Mouse (Mus musculus) spleen, postnatal 14 days (tissue): Measurements from ENCODE around the gene Zfp62.

Source experiments
- DNase-seq, 2 experiments: peaks; one replicate each; pipeline ENCODE4 v3.0.0; 2021 to 2022; ENCODE audit warnings: low spot score in 2 of 2

Zfp62 gene

DNA sequence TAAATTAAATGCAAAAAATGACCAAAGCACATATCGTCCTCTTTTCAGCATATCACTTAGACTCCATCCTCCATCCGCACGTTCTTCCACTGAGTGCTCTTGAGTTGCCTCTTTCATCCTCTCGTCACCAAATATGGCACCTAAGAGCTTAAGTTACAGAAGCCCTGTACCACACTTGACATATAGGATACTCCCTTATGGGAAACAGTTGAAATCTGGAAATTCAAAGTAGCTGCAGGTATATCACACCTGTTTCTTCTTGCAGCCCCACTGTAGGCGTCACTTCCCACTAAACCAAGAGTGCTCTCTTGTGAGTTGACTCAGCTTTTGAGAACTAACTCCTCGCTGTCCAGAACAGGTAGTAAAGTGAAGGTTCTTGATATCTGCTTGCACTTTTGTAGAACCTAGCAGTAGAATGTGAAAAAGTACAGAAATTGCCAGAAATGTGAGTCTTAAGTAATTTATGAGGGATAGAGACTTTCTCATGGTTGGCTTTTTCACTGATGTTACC lies 2.0 kb downstream of the Zfp62 start:
- DNase-seq = no peak

DNA sequence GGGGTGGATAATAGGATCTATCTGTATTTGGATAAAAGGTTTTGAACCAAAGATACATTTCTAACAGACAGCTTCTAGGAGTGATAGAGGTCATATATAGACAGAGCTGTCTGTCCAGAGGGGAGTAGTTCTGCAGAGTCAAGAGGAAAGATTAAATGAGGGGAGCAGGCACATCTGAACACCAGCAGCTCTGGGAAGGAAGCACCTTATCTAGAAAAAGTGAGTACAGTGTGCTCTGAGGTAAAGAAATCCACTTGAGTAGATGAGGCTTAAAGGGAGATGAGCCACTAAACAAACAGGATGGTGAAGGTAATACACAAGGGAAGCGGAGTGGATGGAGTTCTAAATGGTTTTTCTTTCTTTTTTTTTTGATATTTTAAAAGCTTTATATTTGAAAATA lies 4.4 kb downstream of the Zfp62 start:
- no peak for DNase-seq

DNA sequence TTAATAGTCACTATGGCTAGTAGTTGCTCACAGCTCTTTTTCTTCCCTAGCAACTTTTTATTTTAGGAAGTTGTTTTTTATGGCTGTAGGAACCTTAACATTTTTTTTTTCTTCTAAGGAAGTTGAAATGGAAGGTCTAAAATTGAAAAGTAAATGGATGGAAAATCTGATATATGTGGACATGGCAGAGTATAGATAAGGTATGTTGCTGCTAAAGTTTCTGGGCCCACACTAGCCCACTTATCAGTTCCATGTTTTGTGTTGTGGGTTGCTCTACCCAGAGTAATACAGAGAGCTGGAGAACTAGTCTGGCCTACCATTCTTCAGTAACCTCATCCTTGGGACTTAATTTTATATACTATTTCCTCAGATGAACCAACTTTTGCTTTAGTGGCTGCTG lies 9.5 kb downstream of the Zfp62 start:
- no peak for DNase-seq

DNA sequence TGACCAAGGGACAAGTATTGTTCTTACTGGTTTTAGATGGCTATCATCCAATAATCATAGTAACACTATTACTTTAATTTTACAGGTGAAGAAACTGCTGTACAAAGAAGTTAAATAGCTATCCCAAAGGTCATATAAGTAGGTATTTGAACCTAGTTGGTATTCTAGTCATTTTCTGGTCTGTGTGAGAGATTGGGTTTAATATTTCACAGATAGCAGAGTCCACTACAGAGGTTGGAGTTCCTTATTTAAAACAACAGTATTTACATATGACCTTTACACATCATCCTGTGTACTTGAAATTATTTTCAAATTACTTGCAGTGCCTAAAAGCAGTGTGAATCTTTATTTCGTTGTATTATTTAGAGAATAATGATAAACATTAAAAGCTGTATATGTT lies 10.4 kb downstream of the Zfp62 start:
- no peak for DNase-seq

DNA sequence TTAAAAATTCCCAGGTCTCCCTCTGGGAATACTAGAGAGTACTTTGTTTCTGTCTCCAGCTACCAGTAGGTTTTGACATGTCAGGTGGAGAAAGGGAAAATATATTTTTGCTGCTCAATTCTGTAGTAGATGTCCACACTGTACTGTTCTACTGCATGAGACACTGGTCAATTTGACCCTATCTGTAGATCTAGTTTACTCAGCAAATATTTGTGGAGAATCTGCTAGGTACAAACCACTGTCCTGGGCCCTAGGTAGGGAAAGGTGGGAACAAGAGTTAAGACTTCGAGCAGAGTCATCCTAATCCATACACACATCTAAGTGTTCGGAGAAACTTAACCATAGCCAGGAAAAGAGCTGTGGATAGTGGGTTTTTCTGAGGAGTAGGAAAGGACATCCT lies 16.2 kb downstream of the Zfp62 start:
- DNase-seq = no peak

DNA sequence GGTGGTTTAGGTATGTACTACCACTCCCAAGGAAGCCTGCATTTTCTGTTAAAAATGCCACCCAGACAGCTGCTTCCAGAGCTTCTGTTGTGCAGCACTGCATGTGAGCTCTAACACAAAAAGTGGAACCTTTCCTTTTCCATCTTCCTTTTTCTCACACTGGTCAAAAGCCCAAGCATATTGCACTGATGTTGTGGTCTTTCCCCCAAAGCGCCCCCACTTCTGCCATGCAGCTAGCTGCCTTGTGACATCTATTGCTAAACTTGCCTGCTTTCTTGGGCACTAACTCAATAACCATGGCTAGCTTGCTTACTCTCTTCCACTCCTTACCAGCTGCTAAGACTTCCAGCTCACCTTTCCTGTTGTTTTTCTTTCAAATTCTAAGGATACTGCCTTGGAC lies 21.4 kb downstream of the Zfp62 start:
- no peak for DNase-seq

DNA sequence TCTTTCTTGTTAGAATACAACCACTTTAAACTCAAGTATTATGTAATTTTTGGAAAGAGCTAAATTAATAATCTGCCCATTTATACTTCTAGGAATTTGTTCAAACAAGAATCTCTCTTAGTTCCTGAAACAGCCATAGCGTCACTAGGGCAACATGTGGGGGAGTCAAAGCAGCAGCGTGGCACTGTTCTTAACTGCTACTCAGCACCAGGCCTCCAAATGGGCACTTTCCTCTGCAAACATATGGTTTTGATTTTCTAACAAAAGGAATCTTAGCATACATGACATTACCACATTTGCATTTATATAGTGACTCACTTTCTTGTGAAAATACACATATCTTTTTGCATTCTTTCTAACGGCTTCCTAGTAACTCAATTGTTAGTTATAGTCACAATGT lies 29.7 kb downstream of the Zfp62 start:
- no peak for DNase-seq

DNA sequence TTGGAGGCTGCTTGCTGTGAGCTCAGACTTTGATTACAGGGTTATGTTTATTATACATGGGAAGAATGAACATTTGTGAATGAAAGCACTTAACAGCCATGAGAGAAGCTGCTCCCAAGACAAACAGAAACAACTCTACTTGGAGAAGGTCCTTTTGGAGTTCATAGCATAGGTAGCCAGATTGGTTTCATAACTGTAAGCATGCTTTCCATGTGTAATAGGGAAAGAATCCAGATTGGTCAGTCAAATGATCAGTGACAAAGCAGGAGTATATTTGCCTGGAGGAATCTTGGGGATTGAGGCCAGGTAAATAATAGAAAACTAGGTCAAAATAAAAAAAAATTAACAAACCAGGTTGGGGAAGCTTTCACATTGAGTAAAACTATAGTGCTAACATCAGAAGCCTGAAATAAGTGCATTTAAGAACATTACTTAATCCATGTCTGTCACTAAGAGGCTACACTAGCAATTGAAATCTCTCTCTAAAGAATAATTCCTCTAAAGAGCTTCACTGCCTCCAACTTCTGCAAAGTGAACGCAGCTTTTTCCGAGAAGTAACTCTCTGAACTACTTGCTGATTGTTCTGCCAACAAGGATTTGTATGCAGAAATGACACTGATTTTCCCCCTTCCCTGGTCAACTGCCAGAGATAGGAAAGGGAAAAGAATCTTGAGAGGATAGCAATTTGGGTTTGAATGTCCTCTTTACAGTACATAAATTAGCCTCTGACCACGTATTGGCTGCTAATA lies 32.5 kb downstream of the Zfp62 start:
- DNase-seq = no peak

DNA sequence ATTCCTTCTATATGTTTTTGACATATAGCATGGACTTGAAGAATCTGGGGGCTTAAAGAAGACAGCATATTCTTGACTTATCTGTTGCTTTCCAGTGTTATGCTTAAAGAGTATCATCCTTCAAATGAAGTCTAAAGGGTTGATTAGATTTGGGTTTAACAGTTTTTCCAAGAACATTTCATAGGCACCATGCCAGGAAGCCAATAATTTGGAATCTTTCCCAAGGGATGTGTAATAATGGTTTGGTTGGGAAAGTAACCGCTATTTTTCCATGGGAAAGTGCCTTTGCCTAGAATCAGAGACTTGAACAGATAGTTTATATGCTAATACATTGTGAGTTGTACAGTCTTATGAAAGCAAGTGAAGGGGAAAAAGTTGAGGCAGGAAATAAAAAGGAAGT lies 33.8 kb downstream of the Zfp62 start:
- no peak for DNase-seq

DNA sequence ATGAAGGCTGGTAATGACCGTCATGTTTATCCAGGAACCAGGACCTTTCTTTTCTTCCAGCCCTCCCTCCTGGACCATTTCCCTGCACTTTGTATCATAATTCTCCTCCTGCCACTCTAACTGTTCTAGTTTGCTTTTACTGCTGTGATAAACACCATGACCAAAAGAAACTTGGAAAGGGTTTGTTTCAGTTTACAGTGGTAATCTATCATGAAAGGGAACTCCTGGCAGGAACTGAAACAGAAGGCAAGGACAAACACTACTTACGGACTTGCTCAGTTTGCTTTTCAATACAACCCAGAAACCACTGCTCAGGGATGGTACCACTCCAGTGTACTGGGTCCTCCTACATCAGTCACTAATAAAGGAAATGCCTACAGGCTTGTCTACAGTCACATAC lies 34.4 kb downstream of the Zfp62 start:
- DNase-seq = no peak

DNA sequence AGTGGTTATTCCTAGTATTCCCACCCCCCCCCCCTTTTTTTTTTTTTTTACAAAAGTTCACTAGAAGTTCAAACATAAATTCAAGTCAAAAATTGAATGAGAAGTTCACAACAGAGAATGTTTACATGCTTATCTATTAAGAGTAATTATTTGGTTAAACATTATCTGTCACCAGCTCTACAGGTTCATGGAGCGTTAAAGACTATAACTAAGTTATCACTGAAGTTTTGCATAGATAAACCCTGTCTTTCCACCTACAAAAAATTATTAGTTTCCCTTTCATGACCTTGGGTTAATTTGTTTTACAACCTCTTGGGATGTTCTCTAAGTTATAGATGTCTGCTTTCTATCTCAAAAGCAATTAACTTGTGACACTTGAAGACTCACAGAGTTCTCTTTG lies 37.2 kb downstream of the Zfp62 start:
- no peak for DNase-seq

DNA sequence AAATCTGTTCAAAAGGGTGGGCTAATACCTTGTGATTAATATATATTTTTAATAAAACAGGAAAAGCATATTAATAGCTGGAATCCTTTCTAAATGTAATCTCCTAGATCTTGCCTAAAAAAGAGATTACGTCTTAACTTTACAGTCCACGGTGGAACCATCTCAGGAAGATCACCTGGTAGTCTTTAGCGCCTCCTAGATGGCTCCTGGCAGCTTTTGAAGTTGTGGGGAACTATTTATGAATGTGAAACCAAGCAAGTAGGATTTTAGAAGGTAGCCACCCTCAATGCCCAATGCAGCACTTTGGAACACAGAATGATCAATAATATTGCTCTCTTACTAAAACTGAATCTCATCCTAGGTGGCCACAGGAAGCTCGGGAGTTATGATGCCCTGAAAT lies 37.8 kb downstream of the Zfp62 start:
- DNase-seq = no peak

DNA sequence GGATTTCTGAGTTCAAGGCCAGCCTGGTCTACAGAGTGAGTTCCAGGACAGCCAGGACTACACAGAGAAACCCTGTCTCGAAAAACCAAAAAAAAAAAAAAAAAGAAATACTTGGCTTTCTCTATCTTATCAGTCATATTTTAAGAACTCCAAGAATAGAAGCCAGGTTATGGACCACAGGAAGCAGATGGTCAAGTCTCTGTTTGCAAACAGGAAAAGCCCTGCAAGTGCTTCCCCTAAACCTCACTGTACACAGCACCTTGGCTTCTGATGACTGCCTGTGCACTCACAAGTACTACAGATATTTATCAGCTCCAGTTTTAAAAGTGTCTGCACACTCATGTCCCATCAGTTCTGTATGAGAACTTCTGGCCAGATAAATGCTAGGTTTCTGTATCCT lies 38.4 kb downstream of the Zfp62 start:
- DNase-seq = no peak

DNA sequence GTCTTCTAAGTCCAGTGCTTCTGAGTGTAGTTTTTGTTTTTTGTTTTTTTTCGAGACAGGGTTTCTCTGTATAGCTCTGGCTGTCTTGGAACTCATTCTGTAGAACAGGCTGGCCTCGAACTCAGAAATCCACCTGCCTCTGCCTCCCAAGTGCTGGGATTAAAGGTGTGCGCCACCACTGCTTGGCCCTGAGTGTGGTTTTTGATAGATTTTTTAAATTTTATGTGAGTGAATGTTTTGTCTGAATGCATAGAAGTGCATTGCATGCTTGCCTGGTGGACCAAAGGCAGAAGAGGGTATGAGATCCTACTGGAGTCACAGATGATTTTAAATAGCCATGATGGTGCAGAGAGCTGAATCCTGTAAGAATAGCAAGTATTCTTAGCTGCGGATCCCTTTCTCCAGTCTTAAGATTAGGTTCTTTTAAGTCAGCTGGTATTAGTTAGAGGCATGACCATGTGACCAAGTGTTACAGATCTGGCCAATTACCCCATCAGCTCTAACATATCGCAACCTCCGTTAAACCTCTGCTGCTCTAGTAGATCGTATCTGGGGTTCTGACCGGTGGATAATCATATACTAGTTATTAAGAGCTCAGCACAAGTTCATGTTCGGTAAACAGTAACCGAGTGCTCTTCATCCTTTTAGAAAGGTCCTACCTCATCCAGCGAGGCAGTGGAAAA lies 40.0 kb downstream of the Zfp62 start:
- DNase-seq = no peak

DNA sequence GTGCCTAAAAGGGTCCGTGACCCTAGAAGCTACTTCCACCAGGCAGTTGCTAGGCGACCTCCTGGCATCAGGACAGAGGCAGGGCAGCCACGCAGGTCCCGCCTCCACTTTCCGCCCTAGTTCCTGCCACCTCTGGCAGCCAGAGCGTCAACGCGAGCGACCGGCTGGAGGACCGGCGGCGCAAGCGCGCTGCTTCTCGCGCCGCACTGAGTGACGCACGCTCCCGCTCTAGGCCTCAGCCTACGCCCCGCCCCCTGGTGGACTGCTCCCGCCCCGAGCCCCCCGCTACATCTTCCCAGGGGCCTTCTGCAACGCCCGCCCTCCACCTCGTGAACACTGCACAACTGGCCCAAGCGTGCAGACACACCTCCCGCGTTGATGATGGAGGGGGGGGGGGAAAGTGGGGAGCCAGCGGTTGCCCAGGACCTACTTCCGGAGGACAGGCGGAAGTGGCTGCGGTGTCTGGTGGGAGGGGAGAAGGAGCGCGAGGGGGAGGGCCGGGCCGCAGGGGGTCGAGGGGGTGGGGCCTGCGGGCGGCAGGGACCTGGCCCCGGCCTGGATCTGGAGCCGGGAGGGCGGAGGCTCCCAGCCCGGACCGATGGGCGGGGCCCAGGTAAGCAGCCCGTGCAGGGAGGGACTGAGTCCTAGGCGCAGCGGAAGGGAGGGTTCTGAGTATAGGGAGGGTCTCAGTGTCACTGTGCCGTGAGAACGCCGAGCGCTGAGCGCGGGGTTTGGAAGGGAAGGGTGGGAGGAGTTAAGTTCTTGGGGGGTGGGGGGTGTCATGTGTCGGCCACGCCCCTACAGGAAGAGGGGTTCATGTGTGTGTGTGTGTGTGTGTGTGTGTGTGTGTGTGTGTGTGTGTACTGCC lies 40.9 kb downstream of the Zfp62 start, which contains the start of gene Mgat1:
Mgat1 (plus strand) TSS at position 465 of the 868 bp plus-strand sequence.
- peak; percentile 83 to 87 for DNase-seq

DNA sequence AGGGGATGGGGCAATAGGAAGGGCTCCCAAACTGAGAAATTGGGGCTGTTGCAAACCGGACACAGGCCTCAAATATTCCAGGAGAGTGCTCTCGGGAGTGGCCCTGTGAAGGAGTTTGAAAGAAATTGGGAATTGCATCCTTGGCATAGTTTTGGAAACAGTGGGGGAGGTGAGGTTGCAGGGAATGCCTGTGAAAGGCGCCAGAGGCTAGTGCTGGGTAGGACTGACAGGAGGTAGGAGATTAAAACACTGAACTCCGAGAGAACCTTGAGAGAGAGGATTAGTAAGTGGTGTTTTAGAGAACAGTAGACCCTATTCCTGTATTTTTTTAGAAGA lies 41.5 kb downstream of the Zfp62 start:
- no peak for DNase-seq

DNA sequence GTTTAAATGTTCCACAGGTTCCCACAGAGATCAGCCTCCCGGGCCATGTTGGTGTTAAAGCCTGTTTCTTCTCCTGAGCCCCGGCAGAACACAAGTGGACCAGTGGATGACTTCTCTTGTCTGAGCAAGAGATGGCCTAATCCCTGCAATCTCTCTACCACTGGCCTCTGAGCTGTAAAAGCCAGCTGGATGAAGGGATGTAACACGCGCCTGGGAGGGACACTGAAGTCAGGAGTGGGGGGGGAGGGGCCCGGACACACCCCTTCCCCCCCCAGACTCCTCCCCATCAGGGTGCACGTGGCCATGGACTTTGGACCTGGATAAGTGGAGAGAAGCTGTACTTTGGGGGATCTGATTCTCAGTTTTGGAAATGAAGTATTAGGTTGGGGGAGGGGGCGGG lies 42.1 kb downstream of the Zfp62 start:
- no peak for DNase-seq

DNA sequence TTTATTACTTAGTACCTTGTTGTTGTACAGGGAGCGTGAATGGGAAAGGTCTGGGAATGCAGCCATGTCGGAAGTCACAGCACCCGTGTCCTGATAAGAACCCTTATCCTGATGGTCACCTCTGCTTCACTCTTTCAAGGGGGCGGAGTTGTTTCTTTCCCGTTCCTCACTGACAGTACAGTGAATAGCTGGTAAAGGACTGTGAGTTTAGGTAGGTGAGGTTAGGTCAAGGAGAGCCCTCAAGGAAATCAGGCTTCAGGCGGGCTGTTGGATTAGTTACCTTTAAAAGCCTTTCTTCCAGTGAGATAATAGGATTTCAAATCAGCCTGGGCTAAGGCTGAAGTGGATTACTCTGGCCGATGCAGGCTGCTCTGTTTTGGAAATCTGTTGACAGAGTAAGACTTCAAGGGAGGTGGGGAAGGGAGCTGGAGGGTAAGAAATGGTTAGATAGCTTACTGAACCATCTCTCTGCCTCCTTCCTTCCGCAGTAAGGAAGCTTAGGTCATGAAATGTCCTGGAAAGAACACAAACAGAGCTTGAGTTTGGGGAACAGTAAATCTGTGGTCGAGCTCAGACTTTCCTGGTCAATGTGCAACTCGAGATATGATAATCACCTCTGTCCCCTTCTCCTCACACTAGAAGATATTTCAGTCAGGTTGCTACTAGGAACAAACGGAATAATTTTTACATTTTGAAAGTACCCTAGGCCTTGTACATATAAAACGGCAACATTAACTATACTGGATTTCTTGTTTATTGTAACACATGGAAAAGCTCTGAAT lies 42.7 kb downstream of the Zfp62 start:
- no peak for DNase-seq

DNA sequence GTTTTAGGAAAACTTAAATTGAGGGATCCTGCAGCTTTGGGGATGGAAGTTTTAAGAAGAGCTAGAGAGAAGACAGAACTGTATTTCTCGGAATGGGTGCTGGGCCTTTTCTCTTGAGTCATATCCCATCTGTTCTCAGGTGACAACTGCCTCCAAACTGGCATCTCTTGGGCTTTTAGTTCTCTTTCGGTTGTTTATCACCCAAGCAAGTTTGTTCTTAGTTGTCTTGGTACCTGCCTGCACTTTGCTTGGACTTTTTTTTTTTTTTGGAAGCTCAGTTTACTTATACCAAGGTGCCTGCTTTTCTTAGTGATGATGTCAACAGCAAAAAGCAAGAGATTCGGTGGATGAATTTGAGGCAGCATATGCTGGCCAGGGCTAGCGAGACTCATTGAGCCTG lies 43.4 kb downstream of the Zfp62 start:
- no peak for DNase-seq

DNA sequence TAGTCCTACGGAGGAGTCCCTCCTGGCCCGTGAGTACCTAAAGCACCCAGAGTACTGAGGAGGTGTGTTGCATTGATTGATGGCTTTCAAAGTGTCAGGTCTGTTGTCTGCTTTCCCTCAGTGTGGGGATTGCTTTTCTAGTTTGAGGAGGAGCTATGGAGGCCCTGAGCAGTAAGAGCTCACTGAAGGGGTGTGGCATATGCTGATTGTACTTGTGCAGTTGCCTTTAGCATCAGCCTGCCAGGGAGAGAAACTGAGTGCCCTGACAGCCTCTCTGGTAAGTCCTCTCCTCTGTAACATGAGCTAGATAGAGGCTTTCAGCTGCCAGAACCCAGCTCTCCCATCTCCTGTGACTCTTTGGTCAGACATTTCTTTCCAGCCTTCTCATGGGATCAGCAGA lies 44.2 kb downstream of the Zfp62 start:
- DNase-seq = peak in 1 of 2 experiments; percentile 25

DNA sequence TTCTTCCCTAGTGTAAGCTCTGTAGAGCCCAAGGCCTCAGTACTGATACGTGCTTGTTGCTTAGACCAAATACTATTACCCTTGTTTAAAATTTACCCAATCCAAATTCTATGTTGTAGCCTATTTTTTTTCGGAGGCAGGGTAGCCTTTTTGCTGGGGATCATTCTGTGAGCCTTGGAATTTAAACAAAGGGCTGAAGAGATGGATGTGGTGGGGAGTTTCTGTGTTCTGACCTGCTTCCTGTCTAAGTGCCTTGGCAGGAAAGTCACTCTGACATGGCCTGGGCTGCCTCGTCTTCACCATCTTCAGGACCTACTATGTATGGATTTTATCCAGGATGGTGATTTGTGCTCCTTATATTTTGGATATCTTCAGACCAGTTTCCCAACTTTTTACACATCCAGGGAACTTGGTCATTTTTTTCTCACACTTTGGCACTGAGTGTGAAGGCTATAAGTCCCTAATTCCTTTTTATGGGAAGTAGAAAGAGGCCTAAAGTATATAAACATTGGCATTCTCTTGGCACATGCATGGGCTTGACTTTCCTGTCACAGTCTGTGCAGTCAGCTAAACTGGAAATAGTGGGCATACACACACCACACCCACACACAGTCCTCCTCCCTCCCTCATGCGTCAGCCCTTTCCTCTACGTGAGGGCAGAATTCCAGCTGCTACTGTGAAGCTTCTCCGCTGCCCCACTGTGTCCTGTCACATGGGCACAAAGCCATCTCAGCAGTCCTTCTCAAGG lies 45.3 kb downstream of the Zfp62 start:
- DNase-seq = no peak
